Mouse (Mus musculus): ENCODE results near the gene Ggact. TPM values are rescaled to one million over a fixed set of nuclear protein-coding genes. Genes with fewer than 3 reads are reported as not detected.

Ggact gene
- polyA plus RNA-seq, 1 experiment from 2014 or later: 17.7 TPM

GRCm38 (mm10) chr14:122830433-122830832, 83.1 kb downstream of the Ggact start:
- no peak overlapping the region for H3K4me2 ChIP-seq (ENCODE audit: low read depth, low read length)
- WGBS: 88% methylated on average over 1 of the region's 1 CpGs
- ATAC-seq (ENCODE audit: low read depth): no peak

GRCm38 (mm10) chr14:122825464-122825863, 88.1 kb downstream of the Ggact start:
- H3K4me1 ChIP-seq (replicated peaks; ENCODE audit: control insufficient read depth, insufficient read depth, low read length): no peaks in the 10 kb centered on the region
- WGBS: 66% methylated on average over 2 of the region's 2 CpGs
- H3K9me3 ChIP-seq (ENCODE audit: control insufficient read depth, low read length): no peaks in the 10 kb centered on the region
- no peak overlapping the region for H3K27ac ChIP-seq (ENCODE audit: low read length)
- H3K4me3 ChIP-seq (ENCODE audit: low read length): no peak overlapping the region
- no peaks in the 10 kb centered on the region for H3K27me3 ChIP-seq (ENCODE audit: control insufficient read depth, insufficient read depth, low read depth, low read length)
- H3K9ac ChIP-seq (ENCODE audit: low read length): no peak overlapping the region
- ATAC-seq (ENCODE audit: low read depth): no peak; the same call in 1 of the 2 replicates
- no peaks in the 10 kb centered on the region for H3K36me3 ChIP-seq (ENCODE audit: control insufficient read depth, insufficient read depth, low read length)
- no peak overlapping the region for H3K4me2 ChIP-seq (ENCODE audit: low read depth, low read length)

More at GRCm38 (mm10) chr14:122830433-122830832, 83.1 kb downstream of the Ggact start:
- Histone ChIP-seq H3K4me3 (ENCODE audit: low read length) (no peak overlapping the region), H3K9me3 (ENCODE audit: control insufficient read depth, low read length) (no peaks in the 10 kb centered on the region), H3K4me1 (replicated peaks; ENCODE audit: control insufficient read depth, insufficient read depth, low read length) (no peaks in the 10 kb centered on the region), H3K27ac (ENCODE audit: low read length) (no peak overlapping the region), H3K36me3 (ENCODE audit: control insufficient read depth, insufficient read depth, low read length) (no peaks in the 10 kb centered on the region), H3K9ac (ENCODE audit: low read length) (no peak overlapping the region), H3K27me3 (ENCODE audit: control insufficient read depth, insufficient read depth, low read depth, low read length) (no peaks in the 10 kb centered on the region)

- Histone ChIP-seq H3K27ac (ENCODE audit: low read length) (no peak overlapping the region), H3K4me3 (ENCODE audit: low read length) (no peak overlapping the region), H3K9ac (ENCODE audit: low read length) (no peak overlapping the region), H3K36me3 (ENCODE audit: control insufficient read depth, insufficient read depth, low read length) (no peaks in the 10 kb centered on the region), H3K4me2 (ENCODE audit: low read depth, low read length) (no peak overlapping the region), H3K27me3 (ENCODE audit: control insufficient read depth, insufficient read depth, low read depth, low read length) (no peaks in the 10 kb centered on the region), H3K9me3 (ENCODE audit: control insufficient read depth, low read length) (no peaks in the 10 kb centered on the region), H3K4me1 (replicated peaks; ENCODE audit: control insufficient read depth, insufficient read depth, low read length) (no peaks in the 10 kb centered on the region)
- peak; percentile 28; the same call in 1 of the 2 replicates for ATAC-seq (ENCODE audit: low read depth)
- 27% methylated on average over 2 of the region's 2 CpGs for WGBS
These were observed 89.8 kb downstream of the Ggact start for GRCm38 (mm10) chr14:122823791-122824190.

- H3K4me1 ChIP-seq (replicated peaks; ENCODE audit: control insufficient read depth, insufficient read depth, low read length): no peaks in the 10 kb centered on the region
- H3K27ac ChIP-seq (ENCODE audit: low read length): no peak overlapping the region
- H3K4me3 ChIP-seq (ENCODE audit: low read length): no peak overlapping the region
- no peaks in the 10 kb centered on the region for H3K27me3 ChIP-seq (ENCODE audit: control insufficient read depth, insufficient read depth, low read depth, low read length)
- no peaks in the 10 kb centered on the region for H3K36me3 ChIP-seq (ENCODE audit: control insufficient read depth, insufficient read depth, low read length)
- WGBS: 89% methylated on average over 3 of the region's 3 CpGs
- no peak overlapping the region for H3K4me2 ChIP-seq (ENCODE audit: low read depth, low read length)
- no peak for ATAC-seq (ENCODE audit: low read depth)
- H3K9ac ChIP-seq (ENCODE audit: low read length): no peak overlapping the region
- no peaks in the 10 kb centered on the region for H3K9me3 ChIP-seq (ENCODE audit: control insufficient read depth, low read length)
These were observed 92.6 kb downstream of the Ggact start for GRCm38 (mm10) chr14:122821002-122821401.

- H3K36me3 ChIP-seq (ENCODE audit: control insufficient read depth, insufficient read depth, low read length): no peaks in the 10 kb centered on the region
- H3K4me1 ChIP-seq (replicated peaks; ENCODE audit: control insufficient read depth, insufficient read depth, low read length): no peaks in the 10 kb centered on the region
- no peak overlapping the region for H3K4me2 ChIP-seq (ENCODE audit: low read depth, low read length)
- no peaks in the 10 kb centered on the region for H3K9me3 ChIP-seq (ENCODE audit: control insufficient read depth, low read length)
- H3K27me3 ChIP-seq (ENCODE audit: control insufficient read depth, insufficient read depth, low read depth, low read length): no peaks in the 10 kb centered on the region
- no peak overlapping the region for H3K4me3 ChIP-seq (ENCODE audit: low read length)
- 79% methylated on average over 4 of the region's 4 CpGs for WGBS
- H3K27ac ChIP-seq (ENCODE audit: low read length): no peak overlapping the region
- no peak for ATAC-seq (ENCODE audit: low read depth)
- H3K9ac ChIP-seq (ENCODE audit: low read length): no peak overlapping the region
These were observed 113.3 kb downstream of the Ggact start for GRCm38 (mm10) chr14:122800296-122800695.

- 84% methylated on average over 4 of the region's 4 CpGs for WGBS
These were observed 120.2 kb downstream of the Ggact start for GRCm38 (mm10) chr14:122793368-122793767.

GRCm38 (mm10) chr14:122790111-122790510, 123.4 kb downstream of the Ggact start:
- 82% methylated on average over 7 of the region's 7 CpGs for WGBS
- no peak overlapping the region for H3K4me2 ChIP-seq (ENCODE audit: low read depth, low read length)
- no peak overlapping the region for H3K9ac ChIP-seq (ENCODE audit: low read length)
- no peak for ATAC-seq (ENCODE audit: low read depth)
- H3K9me3 ChIP-seq (ENCODE audit: control insufficient read depth, low read length): no peaks in the 10 kb centered on the region
- H3K27me3 ChIP-seq (ENCODE audit: control insufficient read depth, insufficient read depth, low read depth, low read length): no peaks in the 10 kb centered on the region
- H3K4me3 ChIP-seq (ENCODE audit: low read length): no peak overlapping the region
- H3K36me3 ChIP-seq (ENCODE audit: control insufficient read depth, insufficient read depth, low read length): no peaks in the 10 kb centered on the region
- H3K27ac ChIP-seq (ENCODE audit: low read length): no peak overlapping the region
- no peaks in the 10 kb centered on the region for H3K4me1 ChIP-seq (replicated peaks; ENCODE audit: control insufficient read depth, insufficient read depth, low read length)

More at GRCm38 (mm10) chr14:122793368-122793767, 120.2 kb downstream of the Ggact start:
- Histone ChIP-seq H3K36me3 (ENCODE audit: control insufficient read depth, insufficient read depth, low read length) (no peaks in the 10 kb centered on the region), H3K27ac (ENCODE audit: low read length) (no peak overlapping the region), H3K4me2 (ENCODE audit: low read depth, low read length) (no peak overlapping the region), H3K9ac (ENCODE audit: low read length) (no peak overlapping the region), H3K27me3 (ENCODE audit: control insufficient read depth, insufficient read depth, low read depth, low read length) (no peaks in the 10 kb centered on the region), H3K4me1 (replicated peaks; ENCODE audit: control insufficient read depth, insufficient read depth, low read length) (no peaks in the 10 kb centered on the region), H3K9me3 (ENCODE audit: control insufficient read depth, low read length) (no peaks in the 10 kb centered on the region), H3K4me3 (ENCODE audit: low read length) (no peak overlapping the region)
- no peak for ATAC-seq (ENCODE audit: low read depth)

- no peak for ATAC-seq (ENCODE audit: low read depth)
- 69% methylated on average over 2 of the region's 2 CpGs for WGBS
These were observed 125.4 kb downstream of the Ggact start for GRCm38 (mm10) chr14:122788199-122788598.

GRCm38 (mm10) chr14:122784701-122785100, 128.9 kb downstream of the Ggact start:
- H3K27ac ChIP-seq (ENCODE audit: low read length): no peak overlapping the region
- ATAC-seq (ENCODE audit: low read depth): no peak

More at GRCm38 (mm10) chr14:122788199-122788598, 125.4 kb downstream of the Ggact start:
- no peak overlapping the region for H3K4me2 ChIP-seq (ENCODE audit: low read depth, low read length)
- H3K4me3 ChIP-seq (ENCODE audit: low read length): no peak overlapping the region
- H3K9me3 ChIP-seq (ENCODE audit: control insufficient read depth, low read length): no peaks in the 10 kb centered on the region
- H3K9ac ChIP-seq (ENCODE audit: low read length): no peak overlapping the region
- no peaks in the 10 kb centered on the region for H3K36me3 ChIP-seq (ENCODE audit: control insufficient read depth, insufficient read depth, low read length)
- H3K27me3 ChIP-seq (ENCODE audit: control insufficient read depth, insufficient read depth, low read depth, low read length): no peaks in the 10 kb centered on the region
- no peaks in the 10 kb centered on the region for H3K4me1 ChIP-seq (replicated peaks; ENCODE audit: control insufficient read depth, insufficient read depth, low read length)
- H3K27ac ChIP-seq (ENCODE audit: low read length): no peak overlapping the region

GRCm38 (mm10) chr14:122766448-122766847, 147.1 kb downstream of the Ggact start:
- ATAC-seq (ENCODE audit: low read depth): no peak

More at GRCm38 (mm10) chr14:122784701-122785100, 128.9 kb downstream of the Ggact start:
- no peak overlapping the region for H3K4me2 ChIP-seq (ENCODE audit: low read depth, low read length)
- no peak overlapping the region for H3K4me3 ChIP-seq (ENCODE audit: low read length)
- H3K27me3 ChIP-seq (ENCODE audit: control insufficient read depth, insufficient read depth, low read depth, low read length): no peaks in the 10 kb centered on the region
- 65% methylated on average over 4 of the region's 4 CpGs for WGBS
- H3K9ac ChIP-seq (ENCODE audit: low read length): no peak overlapping the region
- no peaks in the 10 kb centered on the region for H3K36me3 ChIP-seq (ENCODE audit: control insufficient read depth, insufficient read depth, low read length)
- H3K4me1 ChIP-seq (replicated peaks; ENCODE audit: control insufficient read depth, insufficient read depth, low read length): no peaks in the 10 kb centered on the region
- H3K9me3 ChIP-seq (ENCODE audit: control insufficient read depth, low read length): no peaks in the 10 kb centered on the region

More at GRCm38 (mm10) chr14:122766448-122766847, 147.1 kb downstream of the Ggact start:
- Histone ChIP-seq H3K4me2 (ENCODE audit: low read depth, low read length) (no peak overlapping the region), H3K9me3 (ENCODE audit: control insufficient read depth, low read length) (no peaks in the 10 kb centered on the region), H3K4me3 (ENCODE audit: low read length) (no peak overlapping the region), H3K4me1 (replicated peaks; ENCODE audit: control insufficient read depth, insufficient read depth, low read length) (no peaks in the 10 kb centered on the region), H3K27ac (ENCODE audit: low read length) (no peak overlapping the region), H3K9ac (ENCODE audit: low read length) (no peak overlapping the region), H3K36me3 (ENCODE audit: control insufficient read depth, insufficient read depth, low read length) (no peaks in the 10 kb centered on the region), H3K27me3 (ENCODE audit: control insufficient read depth, insufficient read depth, low read depth, low read length) (no peaks in the 10 kb centered on the region)
- 87% methylated on average over 5 of the region's 5 CpGs for WGBS

Measured in lung, embryonic 16.5 days (tissue).